Mouse (Mus musculus): ENCODE measurements around the gene Tubg1. TPM values are rescaled to one million over a fixed set of nuclear protein-coding genes. Genes with fewer than 3 reads are reported as not detected.

The Tubg1 gene
- polyA plus RNA-seq, 1 experiment from 2014 or later, result 76.1 TPM

- Histone ChIP-seq H3K4me2 (no peak overlapping the region), H3K9ac (no peak overlapping the region), H3K4me1 (peaks cover 45% of the 10 kb centered on the region), H3K9me3 (no peaks in the 10 kb centered on the region), H3K36me3 (replicated peaks) (peaks cover 8% of the 10 kb centered on the region), H3K4me3 (no peak overlapping the region), H3K27me3 (replicated peaks) (peaks cover 14% of the 10 kb centered on the region), H3K27ac (no peak overlapping the region)
- ATAC-seq (replicated peaks), result no peak
- 91% methylated on average over 12 of the region's 12 CpGs for WGBS
Observed at GRCm38 (mm10) chr11:101084811-101085210, 34.9 kb upstream of the Tubg1 start.

- no peaks in the 10 kb centered on the region for H3K9me3 ChIP-seq
- 0 out of 2 replicates have a peak overlapping the region, but pooled peaks have one; percentile 73 for H3K9ac ChIP-seq
- no peak overlapping the region; the same call in 1 of the 2 replicates for H3K27ac ChIP-seq
- no peak overlapping the region for H3K4me2 ChIP-seq
- no peak for ATAC-seq (replicated peaks)
- peaks cover 4% of the 10 kb centered on the region for H3K27me3 ChIP-seq (replicated peaks)
- 93% methylated on average over 18 of the region's 18 CpGs for WGBS
- peaks cover 16% of the 10 kb centered on the region for H3K36me3 ChIP-seq (replicated peaks)
- peaks cover 45% of the 10 kb centered on the region for H3K4me1 ChIP-seq
- no peak overlapping the region for H3K4me3 ChIP-seq
Observed at GRCm38 (mm10) chr11:101085617-101086322, 34.0 kb upstream of the Tubg1 start.

- H3K4me1 ChIP-seq, result peaks cover 45% of the 10 kb centered on the region
- 83% methylated on average over 6 of the region's 6 CpGs for WGBS
Observed at GRCm38 (mm10) chr11:101086323-101086674, 33.4 kb upstream of the Tubg1 start.

GRCm38 (mm10) chr11:101086756-101087681 is 32.7 kb upstream of the Tubg1 start, which contains the start of gene Mlx:
Mlx (plus strand) TSS chr11:101087277.
- ATAC-seq (replicated peaks), result peak; percentile 85
- Histone ChIP-seq H3K36me3 (replicated peaks) (peaks cover 26% of the 10 kb centered on the region), H3K4me3 (peak within 1 kb of the TSS; percentile 73), H3K27ac (peak within 1 kb of the TSS; percentile 85), H3K4me2 (peak within 1 kb of the TSS; percentile 80), H3K4me1 (peaks cover 38% of the 10 kb centered on the region), H3K27me3 (replicated peaks) (no peaks in the 10 kb centered on the region), H3K9me3 (no peaks in the 10 kb centered on the region), H3K9ac (peak within 1 kb of the TSS; percentile 73)
- WGBS, result 2% methylated on average over 51 of the region's 52 CpGs

More at GRCm38 (mm10) chr11:101086323-101086674, 33.4 kb upstream of the Tubg1 start:
- H3K9me3 ChIP-seq, result no peaks in the 10 kb centered on the region
- peak overlapping the region; percentile 73; the same call in 1 of the 2 replicates for H3K4me3 ChIP-seq
- H3K27ac ChIP-seq, result peak overlapping the region; percentile 85
- H3K4me2 ChIP-seq, result peak overlapping the region; percentile 80
- peak overlapping the region; percentile 73 for H3K9ac ChIP-seq
- no peaks in the 10 kb centered on the region for H3K27me3 ChIP-seq (replicated peaks)
- ATAC-seq (replicated peaks), result no peak
- H3K36me3 ChIP-seq (replicated peaks), result peaks cover 21% of the 10 kb centered on the region

GRCm38 (mm10) chr11:101087682-101088055 is 32.1 kb upstream of the Tubg1 start:
- H3K36me3 ChIP-seq (replicated peaks), result peaks cover 30% of the 10 kb centered on the region
- no peak for ATAC-seq (replicated peaks)
- WGBS, result 12% methylated on average over 8 of the region's 8 CpGs

GRCm38 (mm10) chr11:101089931-101090330 is 29.8 kb upstream of the Tubg1 start:
- peaks cover 35% of the 10 kb centered on the region for H3K36me3 ChIP-seq (replicated peaks)
- 88% methylated on average over 1 of the region's 1 CpGs for WGBS
- H3K9ac ChIP-seq, result no peak overlapping the region
- no peak overlapping the region for H3K4me2 ChIP-seq
- H3K4me3 ChIP-seq, result no peak overlapping the region
- no peaks in the 10 kb centered on the region for H3K27me3 ChIP-seq (replicated peaks)
- H3K27ac ChIP-seq, result no peak overlapping the region
- no peak for ATAC-seq (replicated peaks)
- H3K9me3 ChIP-seq, result no peaks in the 10 kb centered on the region
- peaks cover 34% of the 10 kb centered on the region for H3K4me1 ChIP-seq

More at GRCm38 (mm10) chr11:101087682-101088055, 32.1 kb upstream of the Tubg1 start:
- H3K4me2 ChIP-seq, result peak overlapping the region; percentile 80
- H3K9me3 ChIP-seq, result no peaks in the 10 kb centered on the region
- H3K4me3 ChIP-seq, result peak overlapping the region; percentile 73
- H3K27me3 ChIP-seq (replicated peaks), result no peaks in the 10 kb centered on the region
- peak overlapping the region; percentile 73 for H3K9ac ChIP-seq
- H3K4me1 ChIP-seq, result peaks cover 36% of the 10 kb centered on the region
- peak overlapping the region; percentile 85 for H3K27ac ChIP-seq

GRCm38 (mm10) chr11:101094930-101095313 is 24.8 kb upstream of the Tubg1 start:
- peak overlapping the region; percentile 84 for H3K4me2 ChIP-seq
- 1% methylated on average over 18 of the region's 18 CpGs for WGBS
- no peaks in the 10 kb centered on the region for H3K27me3 ChIP-seq (replicated peaks)
- peaks cover 13% of the 10 kb centered on the region for H3K4me1 ChIP-seq
- no peaks in the 10 kb centered on the region for H3K9me3 ChIP-seq
- peak overlapping the region; percentile 68 for H3K4me3 ChIP-seq
- ATAC-seq (replicated peaks), result peak; percentile 53
- peaks cover 58% of the 10 kb centered on the region for H3K36me3 ChIP-seq (replicated peaks)
- peak overlapping the region; percentile 39 for H3K9ac ChIP-seq
- H3K27ac ChIP-seq, result peak overlapping the region; percentile 90

GRCm38 (mm10) chr11:101095314-101096024 is 24.3 kb upstream of the Tubg1 start, which contains the start of gene Psmc3ip:
Psmc3ip (minus strand) TSS chr11:101095436.
- peaks cover 13% of the 10 kb centered on the region for H3K4me1 ChIP-seq
- H3K4me2 ChIP-seq, result peak within 1 kb of the TSS; percentile 84
- peak within 1 kb of the TSS; percentile 68 for H3K4me3 ChIP-seq
- peak within 1 kb of the TSS; percentile 75 for H3K9ac ChIP-seq
- ATAC-seq (replicated peaks), result peak; percentile 96
- H3K27me3 ChIP-seq (replicated peaks), result no peaks in the 10 kb centered on the region
- H3K27ac ChIP-seq, result peak within 1 kb of the TSS; percentile 90
- H3K36me3 ChIP-seq (replicated peaks), result peaks cover 58% of the 10 kb centered on the region
- WGBS, result under 1% methylated on average over 43 of the region's 43 CpGs
- no peaks in the 10 kb centered on the region for H3K9me3 ChIP-seq

- H3K27ac ChIP-seq, result no peak overlapping the region
- H3K9ac ChIP-seq, result no peak overlapping the region
- peaks cover 13% of the 10 kb centered on the region for H3K4me1 ChIP-seq
- H3K27me3 ChIP-seq (replicated peaks), result no peaks in the 10 kb centered on the region
- 93% methylated on average over 8 of the region's 8 CpGs for WGBS
- no peaks in the 10 kb centered on the region for H3K9me3 ChIP-seq
- no peak for ATAC-seq (replicated peaks)
- H3K4me2 ChIP-seq, result no peak overlapping the region
- no peak overlapping the region for H3K4me3 ChIP-seq
- H3K36me3 ChIP-seq (replicated peaks), result peaks cover 47% of the 10 kb centered on the region
Observed at GRCm38 (mm10) chr11:101098231-101098630, 21.5 kb upstream of the Tubg1 start.

- WGBS, result 92% methylated on average over 5 of the region's 5 CpGs
- ATAC-seq (replicated peaks), result no peak
- Histone ChIP-seq H3K27ac (no peak overlapping the region), H3K27me3 (replicated peaks) (no peaks in the 10 kb centered on the region), H3K9me3 (no peaks in the 10 kb centered on the region), H3K4me2 (no peak overlapping the region), H3K4me1 (no peaks in the 10 kb centered on the region), H3K4me3 (no peak overlapping the region), H3K36me3 (replicated peaks) (peaks cover 37% of the 10 kb centered on the region), H3K9ac (no peak overlapping the region)
Observed at GRCm38 (mm10) chr11:101103011-101103410, 16.7 kb upstream of the Tubg1 start.

GRCm38 (mm10) chr11:101109351-101109750 is 10.4 kb upstream of the Tubg1 start:
- WGBS, result 54% methylated on average over 4 of the region's 4 CpGs
- no peaks in the 10 kb centered on the region for H3K4me1 ChIP-seq
- H3K36me3 ChIP-seq (replicated peaks), result 0 out of 2 replicates have a peak, but pooled peaks cover 3% of the 10 kb centered on the region
- no peak overlapping the region for H3K27ac ChIP-seq
- no peak overlapping the region for H3K4me3 ChIP-seq
- H3K4me2 ChIP-seq, result no peak overlapping the region
- H3K9me3 ChIP-seq, result no peaks in the 10 kb centered on the region
- no peaks in the 10 kb centered on the region for H3K27me3 ChIP-seq (replicated peaks)
- no peak for ATAC-seq (replicated peaks)
- no peak overlapping the region for H3K9ac ChIP-seq

GRCm38 (mm10) chr11:101110708-101111107 is 9.0 kb upstream of the Tubg1 start:
- no peak overlapping the region for H3K4me3 ChIP-seq
- H3K4me1 ChIP-seq, result peaks cover 5% of the 10 kb centered on the region
- 69% methylated on average over 5 of the region's 5 CpGs for WGBS
- no peak overlapping the region for H3K27ac ChIP-seq
- H3K9me3 ChIP-seq, result no peaks in the 10 kb centered on the region
- no peak for ATAC-seq (replicated peaks)
- no peak overlapping the region for H3K9ac ChIP-seq
- no peak overlapping the region for H3K4me2 ChIP-seq
- H3K36me3 ChIP-seq (replicated peaks), result no peaks in the 10 kb centered on the region
- H3K27me3 ChIP-seq (replicated peaks), result no peaks in the 10 kb centered on the region

Measured in midbrain, embryonic 15.5 days (tissue).